Mouse (Mus musculus) large intestine, adult 2 months (tissue): ENCODE results near the gene Pym1. TPM values are rescaled to one million over a fixed set of nuclear protein-coding genes. Genes with fewer than 3 reads are reported as not detected.
A peak's percentile ranks its signal among the peaks of the same experiment; 100 is the strongest.

Source experiments
- DNase-seq: peaks from one replicate; pipeline ENCODE4 v3.0.0-alpha.2; 2012; ENCODE audit warnings: low read depth, low spot score
- WGBS: fragments of 180-500 bp; shearing (Covaris S2); methylation state at CpG from one replicate; pipeline ENCODE4 v1.1.7; 2018; 5-methylcytosine and 5-hydroxymethylcytosine counted together
- polyA plus RNA-seq: library from polyadenylated mRNA; depleted of rRNA; stranded (reverse); fragments of >200 nt; gene quantifications from 2 replicates; pipeline ENCODE4 v1.2.3, GENCODE M21; 2012; rRNA removed

The Pym1 gene
- polyA plus RNA-seq, 1 experiment, result 26.2 TPM

GRCm38 (mm10) chr10:128803361-128803760 lies 55.7 kb downstream of the Pym1 start:
- DNase-seq, result no peak
- 35% methylated on average over 6 of the region's 6 CpGs for WGBS

GRCm38 (mm10) chr10:128803771-128804270 lies 56.1 kb downstream of the Pym1 start, which contains the start of gene Dnajc14:
Dnajc14 (plus strand) TSS chr10:128804062.
- no peak for DNase-seq
- 3% methylated on average over 14 of the region's 14 CpGs for WGBS

- DNase-seq, result no peak
- whole genome bisulfite sequencing, result under 1% methylated on average over 28 of the region's 28 CpGs
Measured at GRCm38 (mm10) chr10:128804271-128805091, 56.8 kb downstream of the Pym1 start, which contains the start of gene Tmem198b. Tmem198b (minus strand) TSS chr10:128804370.

- WGBS, result under 1% methylated on average over 70 of the region's 70 CpGs
Measured at GRCm38 (mm10) chr10:128805092-128806000, 57.7 kb downstream of the Pym1 start.

GRCm38 (mm10) chr10:128806086-128806485 lies 58.4 kb downstream of the Pym1 start:
- 20% methylated on average over 6 of the region's 6 CpGs for WGBS
- no peak for DNase-seq

More at GRCm38 (mm10) chr10:128805092-128806000, 57.7 kb downstream of the Pym1 start:
- peak; percentile 97 for DNase-seq

- 81% methylated on average over 8 of the region's 8 CpGs for WGBS
- DNase-seq, result no peak
Measured at GRCm38 (mm10) chr10:128807018-128807417, 59.3 kb downstream of the Pym1 start.

Other genes starting within 250 kb of the Pym1 start
- 1.1 and 1.4 TPM in 2 replicates for gene Myl6b, start 249.2 kb upstream of the Pym1 start, polyA plus RNA-seq
- gene Esyt1, start 222.0 kb upstream of the Pym1 start, polyA plus RNA-seq, result 32.4 TPM in 2 replicates
- 10.7 and 12.2 TPM in 2 replicates for gene Zc3h10, start 200.1 kb upstream of the Pym1 start, polyA plus RNA-seq
- gene Rpl41, start 198.6 kb upstream of the Pym1 start, polyA plus RNA-seq, result 2,450 and 2,465 TPM in 2 replicates
- gene Pa2g4, start 181.9 kb upstream of the Pym1 start, polyA plus RNA-seq, result 29.3 and 31.2 TPM in 2 replicates
- gene Erbb3, start 158.2 kb upstream of the Pym1 start, polyA plus RNA-seq, result 76.7 and 120 TPM in 2 replicates
- 1,017 and 1,368 TPM in 2 replicates for gene Rps26, start 121.1 kb upstream of the Pym1 start, polyA plus RNA-seq
- 0.69 and 1.1 TPM in 2 replicates for gene Ikzf4, start 101.9 kb upstream of the Pym1 start, polyA plus RNA-seq
- gene Suox, start 73.8 kb upstream of the Pym1 start, polyA plus RNA-seq, result 48.9 and 241 TPM in 2 replicates
- 45.2 and 53.9 TPM in 2 replicates for gene Rab5b, start 51.6 kb upstream of the Pym1 start, polyA plus RNA-seq
- 2.6 and 2.8 TPM in 2 replicates for gene Pmel, start 43.7 kb upstream of the Pym1 start, polyA plus RNA-seq
- gene Cdk2, start 42.9 kb upstream of the Pym1 start, polyA plus RNA-seq, result 25.9 and 27.0 TPM in 2 replicates
- gene Dgka, start 3.0 kb upstream of the Pym1 start, polyA plus RNA-seq, result 88.1 and 115 TPM in 2 replicates
- gene Mmp19, start 43.0 kb downstream of the Pym1 start, polyA plus RNA-seq, result 2.9 and 3.1 TPM in 2 replicates
- 17.7 and 18.7 TPM in 2 replicates for gene Dnajc14, start 56.2 kb downstream of the Pym1 start, polyA plus RNA-seq
- gene Tmem198b, start 56.5 kb downstream of the Pym1 start, polyA plus RNA-seq, result 8.6 and 9.2 TPM in 2 replicates
- gene Sarnp, start 69.4 kb downstream of the Pym1 start, polyA plus RNA-seq, result 6.2 and 6.4 TPM in 2 replicates
- gene Ormdl2, start 73.8 kb downstream of the Pym1 start, polyA plus RNA-seq, result 135 and 144 TPM in 2 replicates
- gene Gdf11, start 143.8 kb downstream of the Pym1 start, polyA plus RNA-seq, result 0.98 and 1.2 TPM in 2 replicates
- gene Cd63, start 153.1 kb downstream of the Pym1 start, polyA plus RNA-seq, result 130 and 137 TPM in 2 replicates
- 19.0 and 19.3 TPM in 2 replicates for gene Rdh5, start 175.0 kb downstream of the Pym1 start, polyA plus RNA-seq
- gene Bloc1s1, start 176.1 kb downstream of the Pym1 start, polyA plus RNA-seq, result 126 and 147 TPM in 2 replicates
- 12.6 and 12.9 TPM in 2 replicates for gene Itga7, start 185.9 kb downstream of the Pym1 start, polyA plus RNA-seq
- 34.5 and 82.9 TPM in 2 replicates for gene Mettl7b, start 213.1 kb downstream of the Pym1 start, polyA plus RNA-seq
- not detected in 2 replicates for gene Olfr9, start 241.5 kb downstream of the Pym1 start, polyA plus RNA-seq